Mouse (Mus musculus) myocyte (in vitro differentiated cells): ENCODE data around the gene Sh3bp5. TPM values are rescaled to one million over a fixed set of nuclear protein-coding genes. Genes with fewer than 3 reads are reported as not detected.

Source experiments
- H3K27me3 ChIP-seq: one replicate; pipeline ENCODE4 v1.6.1; 2011; ENCODE audit not compliant: control insufficient read depth, insufficient read depth, insufficient read length
- H3K36me3 ChIP-seq: one replicate; pipeline ENCODE4 v1.6.1; 2011; ENCODE audit not compliant: control insufficient read depth, insufficient read depth
- H3K4me2 ChIP-seq: one replicate; pipeline ENCODE4 v1.6.1; 2011; ENCODE audit warnings: low read depth, control low read depth
- H3K4me3 ChIP-seq: one replicate; pipeline ENCODE4 v1.5.1; 2011; ENCODE audit warnings: mild to moderate bottlenecking, control low read depth, moderate library complexity
- H3K79me2 ChIP-seq: one replicate; pipeline ENCODE4 v1.6.1; 2011; ENCODE audit not compliant: control insufficient read depth, insufficient read depth
- H3ac ChIP-seq: one replicate; pipeline ENCODE4 v1.6.1; 2011; ENCODE audit not compliant: control insufficient read depth, insufficient read length
- CEBPB ChIP-seq: IDR thresholded peaks from 2 replicates; pipeline ENCODE4 v1.6.1; 2011; ENCODE audit warnings: mild to moderate bottlenecking, moderate library complexity; ENCODE audit not compliant: poor library complexity, insufficient read depth, severe bottlenecking
- E2F4 ChIP-seq: IDR thresholded peaks from one replicate; pipeline ENCODE4 v1.6.1; 2011; ENCODE audit warnings: mild to moderate bottlenecking, control low read depth, moderate library complexity; ENCODE audit not compliant: insufficient read depth
- MAX ChIP-seq: IDR thresholded peaks from one replicate; pipeline ENCODE4 v1.6.1; 2011; ENCODE audit warnings: low read depth, mild to moderate bottlenecking, control low read depth
- MYOD1 ChIP-seq, 3 experiments: IDR thresholded peaks; one replicate each; pipeline ENCODE4 v1.6.1; 2011; ENCODE audit warnings: control low read depth in 2 of 3, low read depth in 2 of 3, mild to moderate bottlenecking in 2 of 3, moderate library complexity in 1 of 3; ENCODE audit not compliant: insufficient read length in 2 of 3, control insufficient read depth in 1 of 3
- MYOG ChIP-seq, 3 experiments: IDR thresholded peaks; one replicate each; pipeline ENCODE4 v1.6.1; 2011; ENCODE audit warnings: control low read depth in 2 of 3, low read depth in 2 of 3, mild to moderate bottlenecking in 2 of 3; ENCODE audit not compliant: insufficient read length in 2 of 3, control insufficient read depth in 1 of 3, insufficient read depth in 1 of 3
- POLR2A ChIP-seq: IDR thresholded peaks from one replicate; pipeline ENCODE4 v1.6.1; 2011; ENCODE audit warnings: low read depth, mild to moderate bottlenecking, control low read depth, moderate library complexity; ENCODE audit not compliant: insufficient read length
- POLR2AphosphoS2 ChIP-seq: IDR thresholded peaks from one replicate; pipeline ENCODE4 v1.6.1; 2011; ENCODE audit warnings: low read depth, control low read depth; ENCODE audit not compliant: insufficient read length
- REST ChIP-seq: IDR thresholded peaks from one replicate; pipeline ENCODE4 v1.6.1; 2011; ENCODE audit warnings: mild to moderate bottlenecking, control low read depth, moderate library complexity; ENCODE audit not compliant: insufficient read depth, insufficient read length
- SRF ChIP-seq: IDR thresholded peaks from one replicate; pipeline ENCODE4 v1.6.1; 2011; ENCODE audit warnings: low read depth; ENCODE audit not compliant: control insufficient read depth, insufficient read length
- TCF12 ChIP-seq: IDR thresholded peaks from one replicate; pipeline ENCODE4 v1.6.1; 2011; ENCODE audit warnings: mild to moderate bottlenecking, control low read depth; ENCODE audit not compliant: poor library complexity, insufficient read depth, severe bottlenecking
- TCF3 ChIP-seq: IDR thresholded peaks from one replicate; pipeline ENCODE4 v1.6.1; 2011; ENCODE audit warnings: low read depth, control low read depth; ENCODE audit not compliant: insufficient read length
- USF1 ChIP-seq: IDR thresholded peaks from one replicate; pipeline ENCODE4 v1.6.1; 2011; ENCODE audit warnings: low read depth, mild to moderate bottlenecking, control low read depth, moderate library complexity
- polyA plus RNA-seq: library from polyadenylated mRNA; unstranded; fragments of >200 nt; fragmentation: generic; extraction: Trizol; gene quantifications from one replicate; pipeline ENCODE4 v1.2.1, GENCODE M21; 2012; ENCODE audit warnings: missing spikeins

Sh3bp5 gene
- polyA plus RNA-seq, 1 experiment = 29.5 TPM

DNA sequence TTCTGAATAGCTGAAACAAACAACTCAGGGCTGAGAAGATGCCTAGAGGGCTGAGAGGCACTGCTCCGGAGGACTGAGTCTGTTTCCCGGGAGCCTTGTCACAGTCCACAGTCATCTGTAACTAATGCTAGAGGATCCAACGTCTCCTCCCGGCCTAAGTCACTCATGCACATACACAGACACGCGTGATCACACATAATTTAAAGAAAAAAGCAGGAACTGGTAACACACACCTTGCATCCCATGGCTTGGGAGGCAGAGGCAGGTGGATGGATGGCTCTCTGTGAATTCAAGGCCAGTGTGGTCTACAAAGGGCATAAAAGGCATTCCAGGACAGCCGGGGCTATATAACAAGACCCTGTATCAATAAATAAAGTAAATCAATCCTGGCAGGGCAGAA is 14.9 kb downstream of the Sh3bp5 start:
- Histone ChIP-seq H3K4me2 (no peak overlapping the region), H3K4me3 (no peak overlapping the region), H3ac (no peak overlapping the region), H3K36me3 (peaks cover under 1% of the 10 kb centered on the region), H3K27me3 (no peaks in the 10 kb centered on the region), H3K79me2 (no peaks in the 10 kb centered on the region)
- TF ChIP-seq USF1 = no peak
- TF ChIP-seq TCF12 = no peak
- no peak for TF ChIP-seq MYOD1 (IDR thresholded peaks at IDR 0.05; ENCODE audit: control insufficient read depth in 1 of 3, insufficient read length in 2 of 3, low read depth in 2 of 3)
- no peak for TF ChIP-seq POLR2A
- no peak for TF ChIP-seq CEBPB
- no peak for TF ChIP-seq REST
- TF ChIP-seq SRF = no peak
- TF ChIP-seq TCF3 = no peak
- no peak for TF ChIP-seq MYOG (IDR thresholded peaks at IDR 0.05; ENCODE audit: control insufficient read depth in 1 of 3, insufficient read depth in 1 of 3, insufficient read length in 2 of 3, low read depth in 2 of 3)
- TF ChIP-seq POLR2AphosphoS2 = no peak

DNA sequence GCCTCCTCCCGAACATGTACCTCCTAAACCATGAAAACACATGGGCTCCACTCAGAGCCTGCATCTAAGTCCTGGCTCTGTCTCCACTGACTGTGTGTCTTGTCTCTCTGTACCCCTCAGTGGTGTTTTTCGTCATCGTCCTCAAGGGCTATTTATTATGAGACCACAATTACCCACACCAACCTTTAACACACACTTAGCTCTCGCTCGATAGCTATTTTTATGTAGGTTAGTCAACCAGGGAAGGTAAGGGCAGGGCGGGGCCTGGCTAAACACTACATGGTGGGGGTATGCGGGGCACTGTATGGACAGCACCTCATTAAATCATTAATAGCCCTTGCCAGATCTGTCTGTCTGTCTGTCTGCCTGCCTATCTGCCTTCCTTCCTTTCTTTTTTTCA is 15.3 kb downstream of the Sh3bp5 start:
- Histone ChIP-seq H3K79me2 (no peaks in the 10 kb centered on the region), H3K4me3 (no peak overlapping the region), H3K27me3 (no peaks in the 10 kb centered on the region), H3K36me3 (no peaks in the 10 kb centered on the region), H3ac (no peak overlapping the region), H3K4me2 (no peak overlapping the region)
- TF ChIP-seq MYOG (IDR thresholded peaks at IDR 0.05; ENCODE audit: control insufficient read depth in 1 of 3, insufficient read depth in 1 of 3, insufficient read length in 2 of 3, low read depth in 2 of 3) = no peak
- no peak for TF ChIP-seq USF1
- TF ChIP-seq E2F4 = no peak
- TF ChIP-seq TCF3 = no peak
- TF ChIP-seq SRF = no peak
- TF ChIP-seq REST = no peak
- no peak for TF ChIP-seq MYOD1 (IDR thresholded peaks at IDR 0.05; ENCODE audit: control insufficient read depth in 1 of 3, insufficient read length in 2 of 3, low read depth in 2 of 3)
- TF ChIP-seq MAX = no peak
- no peak for TF ChIP-seq CEBPB
- TF ChIP-seq TCF12 = no peak
- TF ChIP-seq POLR2AphosphoS2 = no peak

DNA sequence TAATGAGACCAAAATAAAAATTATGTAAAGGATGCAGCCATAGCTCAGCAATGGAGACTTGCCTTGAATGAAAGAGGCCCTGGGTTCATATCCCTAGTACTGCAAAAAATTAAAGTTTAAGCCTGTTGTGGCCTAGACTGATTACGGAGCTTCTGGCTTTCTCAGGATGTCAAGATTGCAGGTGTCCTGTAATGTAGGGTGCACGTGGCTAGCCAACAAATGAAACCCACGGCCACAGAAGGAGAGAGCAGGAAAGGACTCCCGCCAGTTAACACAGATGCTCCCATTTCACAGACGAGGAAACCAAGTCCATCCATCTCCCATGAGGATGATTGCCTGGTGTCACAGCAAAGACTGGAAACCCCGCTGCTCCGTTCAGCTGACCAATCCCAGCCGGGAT is 15.7 kb downstream of the Sh3bp5 start:
- Histone ChIP-seq H3ac (no peak overlapping the region), H3K4me3 (no peak overlapping the region), H3K36me3 (no peaks in the 10 kb centered on the region), H3K27me3 (no peaks in the 10 kb centered on the region), H3K79me2 (no peaks in the 10 kb centered on the region), H3K4me2 (no peak overlapping the region)
- TF ChIP-seq MAX = no peak
- TF ChIP-seq TCF3 = no peak
- TF ChIP-seq REST = no peak
- no peak for TF ChIP-seq USF1
- no peak for TF ChIP-seq POLR2A
- no peak for TF ChIP-seq SRF
- no peak for TF ChIP-seq POLR2AphosphoS2
- TF ChIP-seq MYOD1 (IDR thresholded peaks at IDR 0.05; ENCODE audit: control insufficient read depth in 1 of 3, insufficient read length in 2 of 3, low read depth in 2 of 3) = no peak
- TF ChIP-seq TCF12 = no peak
- no peak for TF ChIP-seq CEBPB
- no peak for TF ChIP-seq E2F4
- TF ChIP-seq MYOG (IDR thresholded peaks at IDR 0.05; ENCODE audit: control insufficient read depth in 1 of 3, insufficient read depth in 1 of 3, insufficient read length in 2 of 3, low read depth in 2 of 3) = no peak

DNA sequence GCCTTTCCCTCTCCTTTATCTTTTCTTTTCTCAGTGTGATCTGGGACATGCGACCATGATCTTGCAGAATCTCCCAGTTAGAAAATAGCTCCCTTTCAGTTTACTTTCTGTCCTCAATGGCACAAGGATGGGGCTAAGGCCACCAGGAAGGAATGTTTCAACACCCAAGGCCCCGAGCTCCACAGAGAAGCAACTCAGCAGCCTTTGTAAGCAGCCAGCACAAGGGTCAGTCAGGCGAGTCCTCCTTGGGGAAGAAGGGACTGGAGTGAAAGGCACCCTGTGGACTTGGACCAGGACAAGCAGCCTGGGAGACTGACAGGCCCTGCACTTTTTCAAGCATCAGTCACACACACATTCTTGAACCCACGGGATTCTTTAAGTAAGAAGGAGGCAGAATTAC is 16.6 kb downstream of the Sh3bp5 start:
- no peak overlapping the region for H3K4me2 ChIP-seq
- no peaks in the 10 kb centered on the region for H3K79me2 ChIP-seq
- no peak overlapping the region for H3K4me3 ChIP-seq
- TF ChIP-seq USF1 (no peak), E2F4 (no peak), POLR2AphosphoS2 (no peak), SRF (no peak), MAX (no peak), MYOD1 (IDR thresholded peaks at IDR 0.05; ENCODE audit: control insufficient read depth in 1 of 3, insufficient read length in 2 of 3, low read depth in 2 of 3) (no peak), CEBPB (no peak), POLR2A (no peak), REST (no peak)
- H3K36me3 ChIP-seq = no peaks in the 10 kb centered on the region
- no peak overlapping the region for H3ac ChIP-seq
- no peaks in the 10 kb centered on the region for H3K27me3 ChIP-seq

DNA sequence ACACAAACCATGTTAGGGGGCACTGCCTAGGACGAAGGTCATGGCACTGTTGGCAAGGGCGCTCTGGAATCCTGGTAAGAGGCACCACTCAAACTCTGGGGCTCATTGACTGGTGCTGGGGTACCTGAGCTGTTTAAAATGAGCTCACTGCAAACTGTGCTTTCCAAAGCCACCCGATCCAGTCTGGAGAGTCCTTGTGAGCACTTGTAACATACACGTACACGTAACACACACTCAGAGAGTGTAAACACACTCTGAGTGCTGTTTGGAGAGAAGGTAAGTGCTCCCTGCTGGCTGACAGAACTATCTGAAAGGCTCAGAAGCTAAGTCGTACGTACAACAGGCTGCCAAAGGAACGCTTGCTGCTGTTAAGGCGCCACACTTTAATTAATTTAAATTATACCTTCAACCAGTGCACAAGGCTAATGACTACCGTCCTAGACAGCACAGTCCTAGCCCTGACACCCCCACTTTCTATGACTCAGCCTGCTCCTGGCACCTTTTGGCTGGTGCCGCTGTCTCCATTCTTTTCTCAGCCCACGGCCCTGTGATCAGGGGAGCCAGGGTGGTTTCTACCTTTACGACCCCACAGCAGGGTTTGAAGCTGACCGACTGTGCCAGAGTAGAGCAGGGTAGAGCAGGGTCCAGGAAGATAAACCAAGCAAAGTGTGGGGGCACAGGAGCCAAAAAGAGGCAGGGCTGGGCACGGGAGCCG is 18.9 kb downstream of the Sh3bp5 start:
- TF ChIP-seq POLR2A = no peak

More for the DNA sequence above, 18.9 kb downstream of the Sh3bp5 start:
- Histone ChIP-seq H3K27me3 (no peaks in the 10 kb centered on the region), H3K79me2 (no peaks in the 10 kb centered on the region), H3K4me3 (no peak overlapping the region), H3ac (no peak overlapping the region), H3K4me2 (no peak overlapping the region), H3K36me3 (no peaks in the 10 kb centered on the region)
